Mouse (Mus musculus) mouse embryonic stem cell (cell line): ENCODE data around the gene Zfyve1.

Source experiments
- in situ Hi-C, 2 experiments: fragments of 300-500 bp; cut with MboI; formaldehyde crosslinking; loops; 1 replicate in 1 of 2; 3 replicates in 1 of 2; pipeline ENCODE4 v1.14.3; 2019 to 2020; ENCODE audit warnings: low sequenced_read_pairs in 2 of 2, low pct_unique_long_range_greater_than_20kb in 1 of 2, mixed read lengths in 1 of 2; ENCODE audit not compliant: unreplicated experiment in 1 of 2

The Zfyve1 gene

DNA sequence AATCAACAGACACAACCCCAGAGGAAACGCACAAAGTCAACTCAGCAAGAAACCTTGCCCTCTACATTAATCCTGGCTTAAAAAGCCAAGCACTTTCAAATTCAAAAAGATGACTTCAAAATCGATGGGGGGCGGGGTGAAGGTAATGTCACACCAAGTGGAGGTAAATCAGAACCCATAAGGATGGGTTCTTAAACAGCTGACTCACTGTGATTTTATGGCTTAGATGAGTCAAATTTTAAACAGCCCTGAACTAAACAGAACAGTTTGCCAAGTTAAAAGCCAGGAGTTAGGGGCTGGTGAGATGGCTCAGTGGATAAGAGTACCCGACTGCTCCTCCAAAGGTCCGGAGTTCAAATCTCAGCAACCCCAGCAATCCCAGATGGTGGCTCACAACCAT is 10.4 kb downstream of the Zfyve1 start:
- in situ Hi-C loops = no loop called here

DNA sequence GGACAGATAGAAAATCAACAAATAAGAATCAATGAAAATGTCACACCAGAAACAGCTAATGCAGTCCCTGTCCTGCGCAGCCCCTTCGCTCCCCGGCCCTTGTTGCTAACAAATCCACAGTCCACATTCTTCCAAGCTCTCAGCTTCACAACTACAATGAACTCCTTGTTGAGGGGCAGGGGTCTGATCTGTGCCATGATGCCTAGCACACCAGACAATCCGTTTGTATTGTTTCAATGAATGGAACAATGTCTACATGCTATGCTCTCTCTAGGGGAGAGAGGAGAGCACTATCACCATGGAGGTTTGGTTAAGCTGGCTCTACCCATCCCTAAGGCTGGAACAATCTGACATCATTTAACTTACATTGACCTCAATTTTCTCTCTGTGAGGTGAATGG is 14.3 kb downstream of the Zfyve1 start:
- in situ Hi-C loops = no loop called here

DNA sequence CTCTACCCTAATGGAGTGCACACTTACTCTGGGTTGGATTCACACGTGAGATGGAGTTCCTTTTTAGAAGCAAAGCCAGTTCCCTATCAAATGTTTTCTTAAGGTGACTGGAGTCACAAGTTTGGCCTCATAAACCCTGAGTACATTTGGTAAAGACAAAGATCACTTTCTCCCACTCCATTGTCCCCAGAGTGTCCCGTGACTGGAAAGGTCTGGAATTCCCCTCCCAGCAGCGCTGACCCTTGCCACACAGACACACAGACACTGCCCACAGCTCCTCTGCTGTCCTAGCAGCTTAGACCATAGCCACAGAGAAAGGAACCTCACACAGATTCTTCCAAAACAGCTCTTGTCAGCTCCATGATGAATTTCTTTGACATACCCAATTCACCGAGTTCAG is 14.9 kb downstream of the Zfyve1 start:
- in situ Hi-C loops = no loop called here

DNA sequence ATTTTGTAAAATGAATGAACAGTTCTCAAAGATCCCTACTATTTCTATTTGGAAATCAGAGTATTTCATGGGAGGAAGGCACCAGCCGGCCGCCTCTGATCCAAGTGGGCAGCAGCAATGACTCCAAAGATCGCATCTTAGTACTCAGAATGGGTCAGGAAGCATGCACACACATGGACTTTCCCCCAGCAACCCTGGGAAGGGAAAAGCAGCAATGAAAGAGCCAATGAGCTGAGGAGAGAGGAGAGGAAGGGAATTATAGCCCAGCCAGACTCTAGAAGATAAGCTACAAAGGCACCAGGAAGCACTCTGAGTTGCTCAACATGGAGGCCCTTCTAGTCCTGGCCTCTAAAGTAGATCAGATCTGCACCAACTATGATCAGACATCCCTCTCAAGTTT is 16.7 kb downstream of the Zfyve1 start:
- in situ Hi-C loops = no loop called here

DNA sequence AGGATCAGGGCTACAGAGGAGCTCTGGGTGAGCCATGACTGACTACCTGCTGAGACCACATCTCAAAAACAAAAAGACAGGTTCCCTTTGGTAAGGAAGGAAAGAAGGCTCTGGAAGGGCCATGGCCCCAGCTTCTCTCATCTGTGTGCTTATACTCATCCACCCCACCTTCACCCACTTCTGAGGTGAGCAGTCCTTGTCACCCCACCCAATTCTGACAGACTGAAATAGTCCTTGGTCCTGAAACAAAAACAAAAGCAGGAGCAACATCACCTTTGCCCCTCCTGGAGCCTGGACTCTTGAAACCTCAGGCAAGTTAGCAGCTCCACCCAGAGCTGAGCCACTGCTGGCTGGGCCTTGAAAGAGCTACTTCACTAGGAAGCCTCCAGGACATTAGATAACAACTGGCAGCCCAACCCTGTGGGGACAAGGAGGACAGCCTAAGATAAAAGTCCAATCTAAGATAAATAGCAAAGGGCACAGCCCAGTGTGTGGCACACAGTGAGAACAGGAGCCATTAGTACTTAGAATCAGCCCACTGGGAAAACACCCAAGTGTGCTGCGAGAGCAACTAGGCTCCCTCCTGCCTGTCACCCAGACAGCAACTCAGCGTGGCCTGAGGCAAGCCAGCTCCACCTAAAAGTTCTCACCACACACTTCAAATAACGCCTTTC is 18.0 kb downstream of the Zfyve1 start:
- in situ Hi-C loops = no loop called here

DNA sequence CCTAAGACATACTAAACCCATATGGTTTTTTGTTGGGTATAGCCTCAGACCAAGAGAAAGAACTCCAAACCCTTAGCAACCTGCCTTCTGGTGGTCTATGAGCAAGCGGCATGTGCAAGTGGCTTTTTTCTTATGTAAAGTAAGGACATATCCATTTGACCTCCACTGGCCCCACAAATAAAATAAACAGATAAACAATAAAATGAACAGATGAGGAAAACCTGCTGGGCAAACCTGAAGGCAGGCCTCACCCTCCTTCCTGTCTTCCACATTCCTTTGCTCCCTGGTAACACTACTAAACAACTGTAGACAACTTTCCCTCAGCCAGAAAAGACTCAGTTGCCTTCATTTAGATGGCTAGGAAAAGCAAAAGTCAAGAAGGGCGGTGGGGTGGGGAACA is 18.7 kb downstream of the Zfyve1 start:
- in situ Hi-C loops = no loop called here

DNA sequence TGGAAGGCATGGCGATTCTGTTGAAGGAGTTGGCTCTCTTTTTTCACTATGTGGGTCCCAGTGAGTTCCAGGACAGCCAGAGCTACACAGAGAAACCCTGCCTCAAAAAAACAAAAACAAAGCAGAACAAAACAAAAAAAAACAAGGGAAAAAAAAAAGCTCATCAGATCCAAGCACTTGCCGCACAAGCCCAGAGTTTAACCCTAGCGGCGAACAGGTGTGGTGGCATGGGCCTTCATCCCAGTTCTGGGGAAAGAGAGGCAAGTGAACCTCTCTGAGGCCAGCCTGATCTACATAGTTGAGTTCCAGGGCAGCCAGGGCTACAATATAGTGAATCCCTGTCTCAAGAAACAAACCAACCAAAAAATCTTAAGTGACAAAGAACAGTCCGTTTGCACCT is 19.6 kb downstream of the Zfyve1 start:
- in situ Hi-C loops = no loop called here

DNA sequence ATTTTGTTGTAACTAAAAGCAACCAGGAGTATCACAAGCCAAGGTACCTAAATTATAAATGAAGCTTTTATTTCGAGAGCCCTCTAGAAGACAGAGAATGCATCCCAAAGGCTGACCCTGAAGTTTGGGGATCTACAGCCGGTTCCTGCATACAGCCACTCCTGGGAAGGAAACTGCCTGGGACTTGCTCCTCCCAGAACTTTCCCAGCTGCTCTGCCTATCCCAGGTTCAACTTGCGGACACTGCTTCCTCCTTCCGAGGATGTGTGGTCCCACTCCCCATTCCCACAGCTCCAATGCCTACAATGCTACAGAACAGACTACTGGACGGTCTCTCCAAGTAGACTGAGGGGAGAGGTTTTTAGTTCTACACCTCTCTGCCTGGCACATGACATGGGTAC is 24.3 kb downstream of the Zfyve1 start:
- in situ Hi-C loops = no loop called here

DNA sequence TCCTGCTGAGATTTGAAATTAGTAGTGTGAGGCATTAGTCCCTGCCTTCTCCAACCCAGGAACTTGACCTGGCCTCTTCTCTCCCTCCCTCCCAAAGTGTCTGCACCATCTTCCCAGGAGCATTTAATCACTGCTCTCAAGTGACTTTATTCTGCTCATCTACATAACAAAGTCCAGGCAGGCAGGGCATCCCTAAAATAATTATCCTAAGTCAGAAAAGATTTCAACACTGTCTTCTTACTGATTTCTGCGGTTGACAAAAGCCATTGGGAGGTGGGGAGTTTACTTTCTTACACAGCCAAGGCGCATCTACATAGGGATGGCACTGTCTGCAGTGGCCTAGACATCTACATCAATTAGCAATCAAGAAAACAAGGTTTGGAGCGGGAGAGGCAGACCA is 27.2 kb downstream of the Zfyve1 start:
- in situ Hi-C loops = no loop called here

DNA sequence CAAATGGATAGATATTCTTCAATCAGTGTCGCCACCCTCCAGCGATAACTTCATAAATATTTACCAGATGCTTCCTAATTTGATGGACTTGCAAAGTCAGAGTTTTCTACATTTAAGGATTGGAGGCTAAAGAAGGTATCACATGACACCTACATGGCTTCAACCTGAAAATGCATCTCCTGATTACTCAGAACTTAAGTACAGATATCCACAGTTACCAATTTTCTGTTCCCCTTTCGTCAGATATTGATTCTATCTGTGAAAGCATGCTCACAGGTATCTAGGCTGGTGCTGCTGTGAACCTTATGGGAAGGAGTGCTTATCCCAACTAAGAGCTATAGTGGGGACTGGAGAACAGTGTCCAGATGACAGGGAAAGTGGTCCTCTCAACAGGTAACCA is 34.4 kb downstream of the Zfyve1 start:
- in situ Hi-C loops = no loop called here

DNA sequence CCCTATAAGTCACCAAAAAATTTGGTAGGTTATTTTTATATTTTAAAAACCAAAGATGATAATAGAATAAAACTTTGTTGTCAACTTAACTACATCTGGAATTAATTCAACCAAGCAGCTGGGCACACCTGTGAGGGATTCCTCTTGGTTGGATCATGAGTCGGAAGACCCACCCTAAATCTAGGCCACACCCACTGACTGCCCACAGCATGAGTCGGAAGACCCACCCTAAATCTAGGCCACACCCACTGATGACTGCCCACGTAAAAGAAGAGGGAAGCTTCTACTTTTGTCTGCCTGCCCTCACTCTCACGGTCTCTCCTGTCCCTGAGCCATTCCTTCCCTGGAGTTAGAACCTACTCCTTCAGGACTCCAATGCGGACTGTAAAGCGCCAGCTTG is 36.8 kb downstream of the Zfyve1 start:
- in situ Hi-C loops = no loop called here

DNA sequence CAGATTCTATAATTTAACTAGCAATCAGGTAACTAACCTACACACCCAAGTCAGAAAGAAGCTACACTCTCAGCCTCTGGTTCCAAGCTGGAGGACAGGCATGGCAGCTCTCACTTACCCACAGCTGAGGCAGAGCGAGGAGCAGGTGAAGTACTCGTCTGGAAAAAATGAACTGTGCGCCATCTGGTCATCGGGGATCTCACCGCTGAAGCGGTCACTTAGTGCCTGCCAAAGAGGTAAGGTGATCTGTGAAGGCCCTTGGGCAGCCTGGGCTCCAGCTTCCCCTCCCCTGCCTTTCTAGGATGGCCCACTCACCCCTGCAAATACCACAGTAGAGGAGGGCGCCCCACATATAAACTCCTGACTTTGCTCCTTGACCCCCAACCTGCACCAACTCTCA is 38.5 kb downstream of the Zfyve1 start:
- in situ Hi-C loops = no loop called here

DNA sequence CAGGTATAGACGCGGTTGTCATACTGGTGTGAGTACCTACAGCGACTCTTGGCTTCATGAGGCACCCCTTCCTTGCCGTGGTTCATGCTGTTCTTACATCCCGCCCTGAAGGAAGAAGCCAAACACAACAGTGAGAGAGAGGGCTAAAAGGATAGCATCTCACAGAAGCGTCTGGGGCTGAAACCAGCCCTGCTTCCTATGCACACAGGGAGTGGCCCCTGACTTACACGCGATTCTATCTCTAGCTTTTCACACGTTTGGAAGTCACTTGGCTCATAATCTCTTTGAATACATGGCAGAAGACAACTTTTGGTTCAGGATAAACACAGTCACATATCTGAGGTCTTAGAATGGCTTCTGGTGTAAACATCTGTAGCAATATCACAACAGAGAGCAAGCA is 41.4 kb downstream of the Zfyve1 start:
- in situ Hi-C loops = no loop called here

DNA sequence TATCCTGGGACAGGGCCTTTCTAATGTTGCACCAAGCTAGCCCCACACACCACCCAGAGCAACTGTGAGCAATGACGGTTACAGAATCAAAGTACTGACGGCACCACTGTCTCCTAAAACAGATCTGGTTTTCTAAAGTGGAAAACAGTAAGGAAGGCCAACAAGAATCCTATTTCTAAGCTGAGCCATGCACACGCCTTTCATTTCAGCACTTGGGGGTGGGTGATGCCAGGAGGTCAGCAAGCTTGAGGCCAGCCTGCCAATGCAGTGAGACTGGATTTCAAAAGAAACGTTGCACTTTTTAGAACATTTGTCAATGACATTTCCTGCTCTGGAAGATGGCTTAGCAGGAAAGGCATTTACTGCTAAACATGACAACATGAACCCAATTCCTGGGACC is 43.2 kb downstream of the Zfyve1 start:
- in situ Hi-C loops = no loop called here

DNA sequence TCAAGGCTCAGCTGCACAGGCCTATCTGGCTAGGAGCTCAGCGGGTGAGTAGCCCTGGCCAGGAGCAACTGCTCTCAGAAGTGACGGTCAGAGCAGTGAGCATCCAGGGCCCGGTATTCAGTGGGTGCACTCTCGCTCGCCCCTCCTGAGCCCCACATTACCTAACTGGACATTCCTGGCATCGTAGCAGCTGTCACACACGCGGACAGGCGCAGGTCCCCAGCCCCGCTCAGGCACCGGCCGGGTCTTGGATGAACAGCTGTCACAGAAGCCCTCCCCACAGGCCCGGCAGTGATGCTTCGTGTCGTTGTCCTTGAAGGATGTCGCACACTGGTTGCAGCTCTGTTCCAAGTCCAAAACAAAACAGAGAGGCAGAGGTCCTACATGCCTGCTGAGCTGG is 45.7 kb downstream of the Zfyve1 start:
- in situ Hi-C loops = no loop called here

DNA sequence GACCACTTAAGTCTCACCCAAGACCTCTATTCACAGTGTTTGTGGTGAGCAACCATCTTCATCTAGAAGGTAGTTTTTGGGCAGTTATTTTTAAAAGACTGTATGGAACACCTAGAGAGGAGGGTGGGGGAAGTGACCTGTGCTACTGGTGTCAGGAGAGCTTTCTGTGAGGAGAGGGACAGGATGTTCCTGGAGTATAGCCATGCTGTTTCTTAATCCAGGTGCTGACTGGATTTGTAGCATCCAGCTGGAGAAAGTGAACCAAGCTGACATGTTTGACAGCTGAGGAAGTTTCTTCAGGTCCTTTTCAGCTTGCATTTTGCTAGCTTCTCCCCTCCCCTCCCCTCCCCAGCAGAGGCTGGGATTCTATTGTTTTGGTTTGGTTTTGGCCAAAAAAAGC is 52.2 kb downstream of the Zfyve1 start:
- in situ Hi-C loops = no loop called here

DNA sequence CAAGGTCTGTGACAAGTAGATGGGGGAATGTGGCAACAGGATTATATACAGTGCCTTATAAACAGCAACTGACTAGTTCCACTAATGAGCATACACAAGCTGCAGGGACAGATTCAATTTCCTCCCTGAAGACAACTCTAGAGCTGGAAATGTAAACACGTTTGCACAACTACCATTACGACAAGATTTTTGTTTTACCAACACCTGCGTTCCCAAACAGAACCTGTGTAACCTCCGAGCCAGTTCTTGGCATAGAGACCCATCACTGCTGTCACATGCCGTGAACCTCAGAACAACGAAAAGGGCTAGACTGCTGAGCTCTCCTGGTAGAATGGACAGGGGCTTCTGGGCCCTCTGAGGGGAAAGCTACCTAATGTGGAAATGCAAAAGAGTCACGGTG is 53.0 kb downstream of the Zfyve1 start:
- in situ Hi-C loops = no loop called here

DNA sequence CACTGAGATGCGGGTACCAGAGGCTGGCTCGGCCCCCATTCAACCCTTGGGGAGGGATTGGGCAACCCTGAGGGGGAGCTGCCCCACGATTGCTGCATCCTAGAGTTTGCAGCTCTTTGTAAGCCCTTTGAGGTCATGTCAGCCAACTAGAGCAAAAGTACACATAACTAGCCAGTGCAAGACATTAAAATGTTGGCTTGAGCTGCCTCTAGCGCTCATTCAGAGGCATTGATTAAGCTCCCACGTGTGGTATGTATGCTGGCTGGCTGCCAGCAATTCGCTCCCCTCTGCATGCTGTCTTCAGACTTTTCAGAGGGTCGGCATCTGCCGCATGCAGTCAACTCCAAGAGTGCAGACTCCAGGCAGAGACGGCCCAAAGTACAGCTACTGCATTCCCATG is 61.0 kb downstream of the Zfyve1 start:
- in situ Hi-C loops = no loop called here

DNA sequence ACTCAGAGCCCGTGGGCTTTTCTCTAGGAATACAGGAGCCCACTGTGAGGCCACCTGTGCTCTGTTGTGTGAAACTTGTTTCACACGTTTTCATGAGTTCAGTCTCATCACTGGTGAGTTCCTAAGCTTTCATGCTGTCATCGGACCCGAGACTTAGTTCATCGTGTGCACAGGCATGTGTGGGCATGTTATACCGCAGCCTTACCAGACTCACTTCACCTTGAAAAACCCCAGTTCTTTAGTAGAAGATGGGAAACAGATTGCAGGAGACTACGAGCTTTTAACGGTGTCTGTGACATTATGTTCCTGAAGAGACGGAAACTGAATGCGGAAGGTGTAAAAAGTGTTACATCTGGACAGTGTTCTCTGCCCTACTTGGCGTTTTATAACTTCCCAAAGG is 61.6 kb downstream of the Zfyve1 start:
- in situ Hi-C loops = no loop called here

DNA sequence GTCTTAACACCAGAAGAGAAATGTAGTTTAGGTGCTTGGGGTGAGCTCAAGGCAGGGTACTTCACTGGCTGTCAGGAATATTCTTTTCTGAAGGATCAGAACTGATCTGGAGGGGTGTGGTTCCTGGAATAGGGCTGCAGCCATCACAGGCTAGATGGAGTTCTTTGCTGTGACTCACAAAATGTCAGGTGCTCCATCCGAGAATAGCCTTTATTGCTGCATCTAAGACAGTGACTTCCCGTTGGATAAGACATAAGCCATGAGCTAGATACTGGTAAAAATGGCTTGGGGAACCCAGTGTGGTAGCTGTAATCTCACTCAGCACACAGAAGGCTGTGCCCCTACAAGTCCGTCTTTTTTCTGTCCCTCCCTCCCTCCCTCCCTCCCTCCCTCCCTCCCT is 62.8 kb downstream of the Zfyve1 start:
- in situ Hi-C loops = no loop called here

DNA sequence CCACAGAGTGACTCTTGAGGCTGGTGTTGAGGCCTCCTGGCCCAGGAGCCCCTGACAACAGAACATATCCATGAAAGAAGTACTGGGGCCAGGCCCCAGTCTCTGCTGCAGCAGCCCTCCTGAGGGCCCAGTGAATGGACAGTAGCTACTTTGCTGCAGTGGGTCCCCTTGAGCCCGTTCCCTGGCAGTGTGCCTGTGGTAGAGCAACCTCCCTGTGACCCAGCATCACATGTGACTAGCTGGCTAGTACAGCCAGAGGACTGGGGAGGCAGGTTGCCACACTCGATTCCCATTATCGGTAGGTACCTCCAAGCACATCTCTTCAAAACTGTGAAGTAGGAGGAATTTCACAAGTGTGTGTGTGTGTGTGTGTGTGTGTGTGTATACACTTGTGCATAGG is 64.1 kb downstream of the Zfyve1 start:
- in situ Hi-C loops = no loop called here
